Mouse (Mus musculus) heart, embryonic 13.5 days (tissue): Measurements from ENCODE around the gene Slc43a3. TPM values are rescaled to one million over a fixed set of nuclear protein-coding genes. Genes with fewer than 3 reads are reported as not detected.

Experiments
- ATAC-seq: fragments of 200-750 bp; cut with Nextera tagmentation; 2 replicates; pipeline ENCODE4 v1.8.0; 2017; ENCODE audit warnings: moderate TSS enrichment; ENCODE audit not compliant: insufficient number of reproducible peaks, low FRiP score, low TSS enrichment; ENCODE audit errors: extremely low read depth
- H3K27ac ChIP-seq: fragments of 300-500 bp; sonication (generic); replicated peaks from 2 replicates; pipeline ENCODE4 v1.5.1; 2015; ENCODE audit warnings: moderate library complexity, mild to moderate bottlenecking, inconsistent platforms
- H3K27me3 ChIP-seq: fragments of 300-500 bp; sonication (generic); replicated peaks from 2 replicates; pipeline ENCODE4 v1.6.1; 2015; ENCODE audit warnings: mild to moderate bottlenecking, inconsistent platforms
- H3K36me3 ChIP-seq: fragments of 300-500 bp; sonication (generic); 2 replicates; pipeline ENCODE4 v1.6.1; 2015; ENCODE audit warnings: mild to moderate bottlenecking, inconsistent platforms
- H3K4me1 ChIP-seq: fragments of 300-500 bp; sonication (generic); 2 replicates; pipeline ENCODE4 v1.6.1; 2015; ENCODE audit warnings: inconsistent platforms
- H3K4me2 ChIP-seq: fragments of 300-500 bp; sonication (generic); 2 replicates; pipeline ENCODE4 v1.6.1; 2015; ENCODE audit warnings: inconsistent platforms, mild to moderate bottlenecking, moderate library complexity
- H3K4me3 ChIP-seq: fragments of 300-500 bp; sonication (generic); 2 replicates; pipeline ENCODE4 v1.5.1; 2015; ENCODE audit warnings: moderate library complexity, mild to moderate bottlenecking, inconsistent platforms
- H3K9ac ChIP-seq: fragments of 300-500 bp; sonication (generic); 2 replicates; pipeline ENCODE4 v1.6.1; 2015; ENCODE audit warnings: inconsistent platforms, mild to moderate bottlenecking, moderate library complexity
- H3K9me3 ChIP-seq: fragments of 300-500 bp; sonication (generic); 2 replicates; pipeline ENCODE4 v1.6.1; 2016; ENCODE audit warnings: inconsistent platforms
- WGBS: fragments of 180-500 bp; shearing (Covaris S2); methylation state at CpG from one replicate; pipeline ENCODE4 v1.1.7; 2015; ENCODE audit warnings: mixed read lengths; 5-methylcytosine and 5-hydroxymethylcytosine counted together
- polyA plus RNA-seq: library from polyadenylated mRNA; unstranded; fragments of >200 nt; fragmentation: Nextera tagmentation; extraction: Ambion mirVana; gene quantifications from 2 replicates; pipeline ENCODE4 v1.2.1, GENCODE M21; 2015

Gene Slc43a3
- polyA plus RNA-seq, 1 experiment from 2014 or later = 36.2 TPM

- 39% methylated on average over 5 of the region's 5 CpGs for WGBS
- no peak for ATAC-seq
- peak overlapping the region; percentile 30; the same call in 1 of the 2 replicates for H3K27ac ChIP-seq
- H3K9me3 ChIP-seq = no peaks in the 10 kb centered on the region
- no peaks in the 10 kb centered on the region for H3K36me3 ChIP-seq
- H3K4me1 ChIP-seq = peaks cover 28% of the 10 kb centered on the region
- no peak overlapping the region for H3K9ac ChIP-seq
- H3K4me2 ChIP-seq = no peak overlapping the region
- H3K4me3 ChIP-seq = no peak overlapping the region
- H3K27me3 ChIP-seq = no peaks in the 10 kb centered on the region
Observed at GRCm38 (mm10) chr2:84913881-84914280, 22.5 kb upstream of the Slc43a3 start.

DNA sequence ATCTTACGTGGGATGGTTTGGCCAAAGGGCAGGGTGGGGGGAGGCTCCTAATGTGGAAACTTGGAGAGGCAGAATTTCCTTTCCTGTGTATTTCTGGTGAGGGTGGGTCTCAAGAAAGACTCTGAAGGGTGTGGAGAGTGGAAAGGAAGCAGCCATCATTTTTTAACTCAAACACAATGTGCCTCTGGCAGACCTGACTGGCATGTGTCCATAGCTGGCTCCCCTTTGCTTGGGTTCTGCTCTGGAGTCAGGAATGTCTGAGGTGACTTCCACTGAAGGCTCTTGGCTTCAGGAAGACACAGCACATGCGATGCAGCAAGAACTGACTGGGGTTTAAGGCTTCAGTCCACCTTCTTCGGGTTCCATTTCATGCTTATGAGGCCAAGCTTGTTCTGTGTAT lies 21.0 kb upstream of the Slc43a3 start:
- ATAC-seq = no peak
- Histone ChIP-seq H3K27ac (peak overlapping the region; percentile 36; the same call in 1 of the 2 replicates), H3K4me3 (no peak overlapping the region), H3K27me3 (no peaks in the 10 kb centered on the region), H3K9me3 (no peaks in the 10 kb centered on the region), H3K36me3 (no peaks in the 10 kb centered on the region), H3K4me2 (no peak overlapping the region), H3K4me1 (peaks cover 28% of the 10 kb centered on the region), H3K9ac (no peak overlapping the region)
- 62% methylated on average over 3 of the region's 3 CpGs for WGBS

DNA sequence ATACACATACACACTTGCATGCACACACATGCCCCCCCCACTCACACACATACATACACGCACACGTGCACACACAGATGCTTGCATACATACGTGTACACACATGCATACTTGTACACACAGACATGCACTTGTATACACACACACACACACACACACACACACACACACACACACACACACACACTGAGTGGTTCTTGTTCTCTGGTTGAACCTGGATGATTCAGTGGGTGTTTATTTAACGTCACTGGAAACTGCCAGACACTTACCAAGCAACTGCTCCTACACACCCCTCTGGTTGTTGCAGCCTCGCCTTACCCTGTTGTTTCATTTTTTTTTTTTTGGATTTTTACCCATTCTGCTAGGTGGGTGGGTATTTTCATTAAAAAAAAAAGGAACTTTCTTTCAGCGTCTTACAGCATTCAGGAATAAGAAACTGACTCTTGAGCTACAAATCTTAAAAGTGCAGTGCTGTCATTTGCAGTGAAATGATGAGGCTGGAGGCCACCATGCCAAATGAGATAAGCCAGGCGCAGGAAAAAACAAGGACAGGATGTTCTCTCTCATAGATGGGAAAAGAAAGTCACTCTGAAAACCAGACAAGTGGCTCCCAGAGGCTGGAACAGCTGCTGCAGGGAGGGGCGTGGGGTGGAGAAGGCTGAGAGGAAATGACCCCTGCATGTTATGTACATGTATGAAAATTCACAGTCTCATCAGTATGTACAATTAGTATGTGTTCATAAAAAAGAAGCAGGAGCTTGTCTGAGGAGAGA lies 19.6 kb upstream of the Slc43a3 start:
- WGBS = 54% methylated on average over 8 of the region's 8 CpGs
- Histone ChIP-seq H3K9me3 (no peaks in the 10 kb centered on the region), H3K4me2 (no peak overlapping the region), H3K4me3 (no peak overlapping the region), H3K4me1 (peaks cover 28% of the 10 kb centered on the region), H3K27ac (peak overlapping the region; percentile 68), H3K9ac (no peak overlapping the region), H3K36me3 (no peaks in the 10 kb centered on the region), H3K27me3 (no peaks in the 10 kb centered on the region)
- no peak for ATAC-seq

DNA sequence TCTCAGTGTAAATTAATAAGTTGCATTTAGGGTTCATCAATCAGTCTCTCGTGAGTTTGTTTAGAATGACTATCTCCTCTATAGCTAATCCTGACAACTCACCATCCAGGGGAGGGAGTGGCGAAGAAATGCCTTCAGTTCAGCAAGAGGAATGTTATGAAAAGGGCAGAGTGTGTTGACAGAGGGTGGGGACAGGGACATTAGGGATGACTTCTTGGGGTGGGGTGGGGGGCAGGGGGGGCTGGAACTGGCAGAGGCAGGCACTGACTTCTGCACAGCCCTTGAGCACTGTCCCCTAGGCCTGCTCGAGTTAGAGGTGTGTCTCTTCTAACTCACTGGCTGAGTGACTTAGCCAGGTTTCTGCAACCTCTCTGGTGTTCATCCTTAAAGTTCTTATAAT lies 18.2 kb upstream of the Slc43a3 start:
- 51% methylated on average over 3 of the region's 3 CpGs for WGBS
- no peaks in the 10 kb centered on the region for H3K27me3 ChIP-seq

DNA sequence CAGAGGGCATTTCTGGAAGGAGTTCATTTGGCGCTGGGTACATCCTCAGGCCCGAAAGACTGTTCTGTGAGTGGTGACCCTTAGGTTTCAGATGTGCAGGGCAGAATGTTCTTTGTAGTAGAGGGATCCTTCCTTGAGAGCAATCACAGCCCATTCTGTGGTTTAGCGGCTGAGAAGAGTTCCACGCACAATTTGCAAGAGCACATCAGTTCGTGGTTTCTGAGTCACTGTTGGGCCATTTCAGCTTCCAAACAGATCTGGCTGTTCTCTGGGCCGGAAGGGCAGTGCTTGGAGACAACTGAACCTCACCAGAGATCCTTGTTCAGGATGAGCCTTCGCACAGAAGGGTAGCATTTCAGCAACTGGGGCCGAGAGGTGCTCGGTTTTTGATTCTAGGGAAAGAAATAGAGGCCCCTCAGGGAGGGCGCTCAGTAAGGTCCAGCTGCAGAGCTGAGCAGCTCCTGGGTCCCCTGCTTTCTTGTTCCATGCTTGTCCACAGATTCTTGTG lies 16.7 kb upstream of the Slc43a3 start:
- Histone ChIP-seq H3K9me3 (peaks cover 9% of the 10 kb centered on the region; the same call in 1 of the 2 replicates), H3K36me3 (no peaks in the 10 kb centered on the region), H3K4me2 (no peak overlapping the region), H3K9ac (no peak overlapping the region), H3K4me1 (peaks cover 14% of the 10 kb centered on the region), H3K27me3 (no peaks in the 10 kb centered on the region), H3K27ac (no peak overlapping the region), H3K4me3 (no peak overlapping the region)
- ATAC-seq = no peak
- 83% methylated on average over 10 of the region's 10 CpGs for WGBS

More for the DNA sequence above, 18.2 kb upstream of the Slc43a3 start:
- no peak for ATAC-seq
- Histone ChIP-seq H3K36me3 (no peaks in the 10 kb centered on the region), H3K27ac (no peak overlapping the region), H3K9me3 (0 out of 2 replicates have a peak, but pooled peaks cover 2% of the 10 kb centered on the region), H3K4me3 (no peak overlapping the region), H3K4me2 (no peak overlapping the region), H3K9ac (no peak overlapping the region), H3K4me1 (peaks cover 28% of the 10 kb centered on the region)

DNA sequence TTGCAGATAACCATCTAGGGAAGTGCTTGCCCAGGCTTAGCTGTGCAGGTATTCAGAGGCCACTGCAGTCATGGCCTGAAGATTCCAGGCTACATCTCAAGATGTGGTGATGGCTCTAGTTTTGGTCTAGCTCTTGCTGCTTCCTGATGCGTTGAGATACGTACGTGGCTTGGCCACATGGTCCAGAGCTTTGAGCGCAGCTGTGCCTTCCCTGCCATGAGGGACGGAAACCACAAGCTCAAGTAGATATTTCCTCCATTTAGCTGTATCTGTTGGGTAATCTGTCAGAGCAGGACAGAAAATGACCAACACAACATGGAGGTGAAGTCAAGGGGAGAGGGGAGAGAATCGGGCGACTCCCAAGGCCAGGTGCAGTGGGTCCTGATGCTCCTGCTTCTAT lies 6.2 kb upstream of the Slc43a3 start:
- Histone ChIP-seq H3K4me3 (no peak overlapping the region), H3K4me1 (peaks cover 7% of the 10 kb centered on the region), H3K4me2 (no peak overlapping the region), H3K27ac (no peak overlapping the region), H3K36me3 (no peaks in the 10 kb centered on the region), H3K9me3 (no peaks in the 10 kb centered on the region), H3K9ac (no peak overlapping the region), H3K27me3 (no peaks in the 10 kb centered on the region)
- no peak for ATAC-seq
- 85% methylated on average over 7 of the region's 7 CpGs for WGBS

DNA sequence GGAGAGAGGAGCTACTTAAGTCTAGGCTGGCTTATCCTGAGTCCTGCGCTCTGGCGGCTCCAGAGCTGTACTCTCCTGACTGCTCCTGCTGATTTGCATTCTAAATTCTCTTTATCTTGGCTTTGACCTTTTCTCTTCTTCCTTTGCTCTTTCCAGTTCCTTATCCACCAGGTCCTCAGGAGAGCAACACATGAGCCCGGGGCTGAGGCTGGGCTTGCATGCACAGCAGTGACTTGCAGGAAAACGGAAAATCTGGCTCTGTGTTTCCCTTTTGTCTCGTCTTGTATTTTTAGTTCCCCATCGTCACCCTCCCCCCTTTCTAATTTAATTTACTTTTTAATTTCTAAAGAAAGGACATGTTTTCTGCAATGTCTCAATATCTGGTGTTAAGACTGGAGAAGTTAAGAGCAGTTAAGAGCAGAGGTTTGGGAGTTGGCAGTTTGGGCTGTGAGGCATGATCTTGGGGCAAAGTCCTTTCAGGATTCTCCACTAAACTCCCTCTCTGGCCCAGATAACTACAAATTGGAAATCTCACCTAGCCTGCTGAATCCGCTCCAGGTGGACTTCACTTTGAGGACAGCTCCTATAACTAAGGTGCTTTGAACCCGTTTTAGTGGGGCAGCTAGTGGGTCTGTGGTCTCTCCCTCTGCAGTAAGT lies 2.3 kb upstream of the Slc43a3 start:
- WGBS = 54% methylated on average over 8 of the region's 8 CpGs
- H3K27me3 ChIP-seq = no peaks in the 10 kb centered on the region
- H3K27ac ChIP-seq = peak overlapping the region; percentile 54; the same call in 1 of the 2 replicates
- no peak for ATAC-seq
- H3K4me3 ChIP-seq = no peak overlapping the region
- no peak overlapping the region for H3K9ac ChIP-seq
- H3K36me3 ChIP-seq = no peaks in the 10 kb centered on the region
- H3K9me3 ChIP-seq = no peaks in the 10 kb centered on the region
- peaks cover 27% of the 10 kb centered on the region for H3K4me1 ChIP-seq
- no peak overlapping the region for H3K4me2 ChIP-seq

GRCm38 (mm10) chr2:84934649-84935007 lies 1.8 kb upstream of the Slc43a3 start:
- ATAC-seq = no peak
- peak overlapping the region; percentile 54; the same call in 1 of the 2 replicates for H3K27ac ChIP-seq

GRCm38 (mm10) chr2:84935065-84935464 lies 1.3 kb upstream of the Slc43a3 start:
- Histone ChIP-seq H3K9me3 (no peaks in the 10 kb centered on the region), H3K27me3 (no peaks in the 10 kb centered on the region), H3K36me3 (peaks cover 7% of the 10 kb centered on the region), H3K4me1 (peaks cover 27% of the 10 kb centered on the region), H3K4me2 (no peak overlapping the region), H3K4me3 (no peak overlapping the region), H3K27ac (0 out of 2 replicates have a peak overlapping the region, but pooled peaks have one; percentile 54), H3K9ac (no peak overlapping the region)
- WGBS = 80% methylated on average over 5 of the region's 5 CpGs
- ATAC-seq = no peak

More at GRCm38 (mm10) chr2:84934649-84935007, 1.8 kb upstream of the Slc43a3 start:
- H3K4me3 ChIP-seq = no peak overlapping the region
- 65% methylated on average over 4 of the region's 4 CpGs for WGBS
- no peaks in the 10 kb centered on the region for H3K27me3 ChIP-seq
- H3K4me2 ChIP-seq = no peak overlapping the region
- peaks cover 27% of the 10 kb centered on the region for H3K4me1 ChIP-seq
- H3K9me3 ChIP-seq = no peaks in the 10 kb centered on the region
- no peak overlapping the region for H3K9ac ChIP-seq
- H3K36me3 ChIP-seq = peaks cover 4% of the 10 kb centered on the region

DNA sequence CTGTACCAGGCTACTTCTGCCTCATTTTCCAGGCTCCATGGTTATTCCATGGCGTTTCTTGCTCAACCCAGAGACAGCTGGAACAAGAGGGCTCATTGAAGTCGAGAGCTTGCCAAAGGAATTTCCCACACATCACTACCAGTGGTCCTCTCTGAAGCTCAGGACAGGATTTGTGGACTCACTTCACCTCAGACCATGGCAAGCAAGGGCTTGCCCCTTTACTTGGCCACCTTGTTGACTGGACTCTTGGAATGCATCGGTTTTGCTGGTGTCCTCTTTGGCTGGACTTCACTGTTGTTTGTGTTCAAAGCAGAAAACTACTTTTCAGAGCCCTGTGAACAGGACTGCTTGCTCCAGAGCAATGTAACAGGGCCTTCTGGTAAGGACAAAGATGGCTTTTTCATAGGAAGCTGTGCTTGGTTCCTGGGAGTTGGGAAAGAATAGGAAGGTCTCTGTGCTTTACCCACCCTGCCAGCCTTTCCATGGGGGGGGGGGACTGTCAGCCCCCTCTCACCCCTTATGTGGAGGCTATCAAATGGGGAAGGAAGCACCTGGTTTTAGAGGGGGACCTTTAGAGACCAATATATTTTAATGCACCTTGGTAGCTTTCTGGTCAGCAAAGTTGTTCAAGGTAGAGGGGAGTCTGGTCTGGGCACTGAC lies 1.2 kb downstream of the Slc43a3 start:
- Histone ChIP-seq H3K27me3 (no peaks in the 10 kb centered on the region), H3K4me2 (peak overlapping the region; percentile 68), H3K9ac (peak overlapping the region; percentile 85), H3K9me3 (no peaks in the 10 kb centered on the region), H3K27ac (peak overlapping the region; percentile 86), H3K36me3 (peaks cover 29% of the 10 kb centered on the region), H3K4me1 (peaks cover 27% of the 10 kb centered on the region), H3K4me3 (peak overlapping the region; percentile 62)
- WGBS = 34% methylated on average over 3 of the region's 3 CpGs
- ATAC-seq = no peak

- Histone ChIP-seq H3K36me3 (peaks cover 34% of the 10 kb centered on the region), H3K4me1 (peaks cover 27% of the 10 kb centered on the region), H3K4me2 (peak overlapping the region; percentile 68), H3K27me3 (no peaks in the 10 kb centered on the region), H3K9ac (peak overlapping the region; percentile 85), H3K9me3 (no peaks in the 10 kb centered on the region), H3K4me3 (peak overlapping the region; percentile 62), H3K27ac (peak overlapping the region; percentile 86)
- WGBS = 38% methylated on average over 5 of the region's 5 CpGs
- peak; percentile 69; the same call in 1 of the 2 replicates for ATAC-seq
Observed at GRCm38 (mm10) chr2:84938249-84938946, 2.0 kb downstream of the Slc43a3 start.
